Mouse (Mus musculus) heart, postnatal 0 days (tissue): Measurements from ENCODE around the gene Slc41a1.

ENCODE experiments used
- CTCF ChIP-seq: IDR thresholded peaks from 2 replicates; pipeline ENCODE4 v1.5.1; 2016; ENCODE audit warnings: antibody characterized with exemption, control low read depth, low read depth
- EP300 ChIP-seq: IDR thresholded peaks from 2 replicates; pipeline ENCODE4 v1.6.1; 2016; ENCODE audit warnings: antibody characterized with exemption, low read depth

- TF ChIP-seq CTCF: no peak
- TF ChIP-seq EP300: no peak
These were observed 39.2 kb downstream of the Slc41a1 start for GRCm38 (mm10) chr1:131866304-131866999.
